Mouse (Mus musculus): Measurements from ENCODE around the gene Gm20538. TPM values are rescaled to one million over a fixed set of nuclear protein-coding genes. Genes with fewer than 3 reads are reported as not detected.

Gene Gm20538
- total RNA-seq (2021): not detected

DNA sequence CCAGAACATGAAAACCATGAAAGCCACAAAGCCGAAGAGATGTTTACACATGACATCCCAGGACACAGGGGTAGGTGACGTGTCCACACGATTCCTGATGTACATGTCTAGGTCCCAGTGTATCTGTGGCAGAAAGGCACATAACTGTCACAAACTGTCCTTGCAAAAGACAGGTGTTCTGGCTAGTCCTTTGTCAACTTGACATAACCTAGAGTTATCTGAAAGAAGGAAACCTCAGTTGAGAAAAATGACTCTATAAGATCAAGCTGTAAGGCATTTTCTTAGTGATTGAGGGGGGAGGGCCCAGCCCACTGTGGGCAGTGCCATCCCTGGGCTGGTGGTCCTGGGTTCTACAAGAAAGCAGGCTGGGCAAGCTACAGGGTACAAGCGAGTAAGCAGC, at the start of gene Gm20538:
Gm20538 (minus strand) TSS at position 101 of the 400 bp plus-strand sequence.
- intact Hi-C loops (cut with DNase I): no loop called here
- no peak for DNase-seq

DNA sequence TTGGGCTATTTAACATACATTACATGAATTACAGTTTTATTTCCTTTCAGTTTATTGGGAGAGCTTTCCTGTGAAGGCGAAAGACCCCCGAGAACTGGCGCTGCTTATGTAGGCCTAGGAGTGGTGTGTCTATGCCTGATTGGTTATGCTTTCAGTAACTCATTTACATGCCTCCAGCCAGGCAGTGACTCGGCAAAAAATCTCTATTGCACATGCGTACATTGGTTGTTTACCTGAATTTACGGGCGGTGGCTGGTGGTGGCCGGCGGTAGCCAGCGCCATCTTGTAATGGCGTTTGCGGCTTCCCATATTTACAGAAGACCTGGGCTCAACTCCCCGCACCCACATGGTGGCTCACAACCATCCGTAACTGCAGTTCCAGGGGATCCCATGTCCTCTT, 41.5 kb upstream of the Gm20538 start:
- intact Hi-C loops (cut with DNase I): no loop called here
- DNase-seq: no peak

DNA sequence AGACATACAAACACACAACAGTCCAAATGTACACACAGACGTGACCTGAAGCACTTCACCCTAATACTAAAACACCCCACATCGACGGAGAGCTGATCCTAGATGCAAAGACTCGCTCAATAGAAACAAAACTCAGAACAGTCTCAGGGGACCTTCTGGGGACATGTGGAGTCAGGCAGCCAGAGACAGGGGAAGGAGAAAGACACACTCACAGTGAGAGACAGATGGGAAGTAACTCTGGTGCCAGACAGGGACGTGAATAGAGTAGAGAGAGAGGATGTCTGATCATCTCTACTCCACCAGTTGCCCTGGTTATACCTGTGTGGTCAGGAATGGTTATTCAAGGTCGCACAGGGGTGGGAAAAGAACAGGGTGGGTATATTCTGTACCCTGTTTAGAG, 39.0 kb upstream of the Gm20538 start:
- intact Hi-C loops (cut with DNase I): no loop called here
- no peak for DNase-seq

DNA sequence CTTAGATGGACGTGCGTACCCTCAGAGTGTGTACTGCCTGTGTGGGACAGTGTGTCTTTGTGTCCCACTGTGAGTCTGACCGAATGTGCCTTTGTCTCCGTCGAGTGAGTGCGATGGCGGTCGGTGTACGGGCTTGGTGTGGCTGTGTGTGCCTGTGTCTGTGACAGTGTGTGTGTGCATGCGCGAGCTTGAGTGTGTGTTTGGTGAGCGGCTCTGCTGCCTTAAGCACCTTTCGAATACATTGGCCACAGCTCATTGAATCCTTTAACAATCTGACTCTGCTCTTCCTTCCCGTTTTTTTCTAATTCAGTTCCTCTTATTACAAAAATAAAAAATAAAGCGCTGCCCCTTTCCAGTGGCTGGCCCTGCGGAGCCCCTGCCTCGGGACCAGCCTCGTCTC, 38.4 kb upstream of the Gm20538 start:
- intact Hi-C loops (cut with DNase I): no loop called here
- DNase-seq: no peak

DNA sequence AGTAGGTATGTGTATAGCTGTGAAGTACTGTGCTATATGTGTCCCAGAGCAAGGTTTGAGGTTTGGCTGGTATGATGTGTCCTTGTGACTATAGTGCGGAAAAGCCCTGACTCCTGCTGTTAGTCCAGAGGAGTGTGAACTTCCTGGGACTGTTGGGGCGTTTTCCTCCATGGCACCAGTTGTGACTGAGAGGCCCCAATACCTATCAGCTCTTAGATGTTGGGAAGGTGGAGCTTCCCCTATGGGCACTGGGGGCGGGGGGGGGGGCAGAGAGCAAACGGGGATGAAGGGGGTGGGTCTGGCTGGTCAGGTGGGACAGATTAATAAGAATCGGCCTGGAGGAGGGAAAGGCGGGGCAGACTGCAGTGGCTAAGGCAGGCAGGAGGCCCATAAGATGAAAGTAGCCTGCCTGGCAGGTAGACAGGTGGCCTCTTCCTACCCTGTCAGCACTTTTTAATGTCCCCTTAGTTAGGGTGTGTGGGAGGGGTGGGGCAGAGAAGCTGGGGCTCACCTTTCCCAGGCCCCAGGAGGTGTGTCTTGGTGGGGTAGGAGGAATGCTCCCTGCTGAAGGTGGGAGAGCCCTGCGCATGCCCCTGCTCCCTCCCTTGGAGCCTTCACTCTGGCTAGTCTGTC, 37.1 kb upstream of the Gm20538 start:
- no peak for DNase-seq
- intact Hi-C loops (cut with DNase I): no loop called here

DNA sequence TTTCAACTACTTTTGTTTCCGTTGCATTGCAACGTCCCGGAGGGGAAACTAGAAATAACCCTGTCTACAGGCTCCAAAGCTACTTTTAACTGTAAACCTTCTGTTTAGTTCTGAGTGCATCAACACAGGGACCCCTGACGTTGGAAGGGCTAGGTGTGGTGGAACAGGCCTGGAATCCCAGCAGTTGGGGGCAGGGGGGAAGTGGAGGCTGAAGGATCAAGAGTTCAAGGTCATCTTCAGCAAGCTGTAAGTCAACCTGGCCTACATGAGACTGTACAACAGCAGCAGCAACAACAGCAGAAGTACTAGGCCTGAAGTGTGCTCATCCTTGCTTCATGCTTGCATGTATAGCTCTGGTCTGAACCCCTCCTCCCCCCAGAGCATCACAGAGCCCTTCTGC, 35.4 kb upstream of the Gm20538 start:
- intact Hi-C loops (cut with DNase I): no loop called here

DNA sequence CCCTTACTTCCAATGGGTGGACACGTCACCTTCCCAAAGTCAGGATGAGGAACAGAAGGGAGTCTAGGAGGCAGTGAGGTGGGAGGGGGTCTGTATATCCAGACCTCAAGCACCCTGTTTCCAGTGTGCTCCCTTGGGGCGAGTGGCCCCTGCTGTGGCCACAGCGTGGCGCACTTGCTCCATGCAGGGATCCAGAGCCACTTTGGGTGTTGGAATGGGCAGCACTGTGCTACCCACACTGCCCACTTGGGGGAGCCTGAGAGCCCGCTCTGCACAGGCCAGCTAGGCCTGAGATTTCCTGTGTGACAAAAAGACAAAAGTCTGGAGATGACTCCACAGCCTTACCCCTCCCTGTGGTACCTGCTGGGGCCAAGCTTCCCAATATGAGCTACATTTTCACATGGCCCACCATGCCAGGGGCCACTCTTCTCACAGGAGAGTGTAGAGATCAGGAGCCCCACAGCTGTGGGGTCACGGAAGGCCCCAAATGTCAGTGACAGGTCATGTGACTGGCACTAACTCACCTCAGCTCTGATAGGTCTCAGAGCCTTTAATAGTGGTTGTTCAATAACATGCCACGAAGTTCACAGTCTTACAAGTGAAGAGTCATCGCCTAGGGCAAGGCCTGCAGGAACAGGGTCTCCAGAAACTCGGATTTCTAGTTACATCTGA, 30.1 kb upstream of the Gm20538 start:
- intact Hi-C loops (cut with DNase I): loop anchor here (2.0 to 5.0 kb wide), 2 partner anchors 175 to 312 kb away; partner anchors contain the start of gene Pax2
- DNase-seq: peak; percentile 94

More for the DNA sequence above, 35.4 kb upstream of the Gm20538 start:
- DNase-seq: no peak

DNA sequence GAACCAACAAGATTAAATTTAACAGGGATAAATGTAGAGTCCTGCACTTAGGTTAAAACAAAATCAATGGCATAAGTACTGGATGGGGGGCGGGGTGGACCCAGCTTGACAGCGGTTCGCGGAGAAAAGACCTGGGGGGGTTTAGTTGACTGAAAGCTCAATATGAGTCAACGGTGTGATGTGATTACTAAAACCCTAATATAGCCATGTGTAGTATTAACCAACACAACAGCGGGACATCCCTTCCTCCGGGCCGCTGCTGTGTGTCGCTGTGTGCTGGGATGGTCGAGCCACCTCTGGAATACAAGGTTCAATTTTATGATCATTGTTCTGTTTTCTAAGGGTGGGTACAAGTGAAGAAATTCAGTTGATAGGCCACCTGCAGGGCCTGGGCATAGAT, 29.5 kb upstream of the Gm20538 start:
- intact Hi-C loops (cut with DNase I): loop anchor here (2.0 to 5.0 kb wide), 2 partner anchors 175 to 313 kb away; partner anchors contain the start of gene Pax2
- no peak for DNase-seq

DNA sequence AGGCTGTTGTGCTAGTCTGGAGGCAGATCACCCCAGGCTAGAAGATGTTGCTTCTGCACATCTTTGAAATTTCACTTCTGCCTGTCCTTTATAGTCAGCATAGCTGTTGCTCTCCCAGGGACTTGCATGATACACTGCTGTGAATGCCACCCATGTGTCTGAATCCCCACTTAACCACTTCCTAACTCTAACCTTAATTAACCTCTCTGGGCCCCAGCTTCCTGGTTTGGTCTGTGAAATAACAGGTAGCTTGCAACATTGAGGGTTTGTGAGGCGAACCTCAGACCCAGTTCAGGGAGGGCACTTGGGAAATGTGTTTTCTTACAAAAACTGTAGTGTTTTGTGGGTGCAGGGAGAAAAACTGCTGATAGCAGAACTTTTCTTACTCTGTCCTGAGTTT, 25.4 kb upstream of the Gm20538 start:
- DNase-seq: no peak

DNA sequence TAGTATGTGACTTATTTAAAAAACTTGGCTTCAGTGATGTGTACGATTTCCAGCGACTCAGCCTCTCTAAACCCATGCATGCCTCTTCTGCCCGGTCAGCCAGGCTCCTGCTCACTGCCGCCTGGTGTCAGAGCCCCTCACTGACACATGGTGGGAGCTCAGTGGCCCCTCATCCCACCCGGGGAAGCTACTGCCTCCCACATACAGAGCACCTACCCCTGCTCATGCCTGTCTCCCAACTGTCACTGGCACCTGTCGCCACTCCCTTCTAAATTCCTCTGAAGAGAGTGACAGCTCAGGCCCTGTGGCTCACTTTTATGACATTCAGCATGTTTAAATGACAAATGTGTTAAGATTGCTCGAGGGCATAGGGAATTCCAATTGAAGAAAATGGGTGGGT, 23.6 kb upstream of the Gm20538 start:
- DNase-seq: no peak
- intact Hi-C loops (cut with DNase I): no loop called here

More for the DNA sequence above, 25.4 kb upstream of the Gm20538 start:
- intact Hi-C loops (cut with DNase I): no loop called here

DNA sequence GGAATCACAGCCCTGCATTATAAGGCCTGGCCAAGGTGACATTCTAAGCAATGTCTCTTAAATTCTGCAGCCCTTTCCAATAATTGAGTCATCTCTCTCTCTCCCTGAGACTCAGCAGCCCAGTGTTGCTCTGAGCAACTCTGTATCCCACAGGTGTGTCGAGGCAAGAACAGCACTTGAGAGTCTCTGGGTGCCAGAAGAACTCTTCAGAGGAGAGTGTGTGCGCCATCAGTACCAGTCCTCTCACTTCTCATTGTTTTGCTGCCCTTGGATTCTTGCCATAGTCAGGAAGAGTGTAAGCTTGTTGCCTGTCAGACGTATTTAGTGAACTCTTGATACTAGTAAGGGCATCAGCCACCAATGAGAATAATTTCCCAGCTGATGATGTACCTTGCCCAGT, 15.1 kb upstream of the Gm20538 start:
- no peak for DNase-seq
- intact Hi-C loops (cut with DNase I): no loop called here

DNA sequence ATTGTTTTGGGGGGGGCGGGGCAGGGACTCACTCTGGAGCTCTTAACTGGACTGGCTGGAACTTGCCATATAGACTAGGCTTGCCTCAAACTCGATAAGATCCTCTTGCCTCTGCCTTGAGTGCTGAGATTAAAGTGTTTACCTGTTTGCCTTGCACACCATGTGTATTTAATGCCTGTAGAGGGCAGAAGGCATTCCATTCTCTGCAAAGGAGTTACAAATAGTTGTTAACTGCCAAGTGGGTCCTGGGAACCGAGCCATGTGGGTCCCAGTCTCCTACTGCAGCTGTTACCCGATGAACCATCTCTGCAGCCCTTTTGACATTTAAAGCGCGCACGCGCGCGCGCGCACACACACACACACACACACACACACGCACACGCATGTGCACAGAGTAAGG, 11.4 kb upstream of the Gm20538 start:
- intact Hi-C loops (cut with DNase I): no loop called here
- DNase-seq: no peak

DNA sequence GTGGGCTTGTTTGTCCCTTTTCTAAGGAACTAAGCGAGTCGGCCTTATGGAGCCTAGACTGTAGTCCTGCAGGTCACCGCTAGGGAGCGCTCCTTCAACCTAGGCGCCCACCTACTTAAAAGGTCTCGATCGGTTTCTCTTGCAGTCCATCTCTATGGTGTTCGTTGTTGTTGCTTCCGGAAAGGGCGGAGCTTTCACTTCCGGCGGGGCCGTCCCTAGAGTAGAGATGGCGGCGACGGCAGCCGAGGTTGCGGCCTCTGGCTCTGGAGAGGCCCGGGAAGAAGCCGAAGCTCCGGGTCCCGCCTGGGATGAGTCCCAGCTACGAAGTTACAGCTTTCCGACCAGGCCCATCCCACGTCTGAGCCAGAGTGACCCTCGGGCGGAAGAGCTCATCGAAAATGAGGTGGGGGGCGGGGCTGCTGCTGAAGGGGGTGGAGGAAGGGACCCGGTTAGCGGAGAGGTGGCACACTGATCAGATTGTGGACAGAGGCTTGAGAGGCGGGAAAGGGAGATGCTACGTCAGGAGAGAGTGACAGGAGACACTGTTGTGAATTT, 10.1 kb upstream of the Gm20538 start, which contains the start of gene Hif1an:
Hif1an (plus strand) TSS at position 199 of the 555 bp plus-strand sequence.
- intact Hi-C loops (cut with DNase I): no loop called here
- peak; percentile 91 for DNase-seq

DNA sequence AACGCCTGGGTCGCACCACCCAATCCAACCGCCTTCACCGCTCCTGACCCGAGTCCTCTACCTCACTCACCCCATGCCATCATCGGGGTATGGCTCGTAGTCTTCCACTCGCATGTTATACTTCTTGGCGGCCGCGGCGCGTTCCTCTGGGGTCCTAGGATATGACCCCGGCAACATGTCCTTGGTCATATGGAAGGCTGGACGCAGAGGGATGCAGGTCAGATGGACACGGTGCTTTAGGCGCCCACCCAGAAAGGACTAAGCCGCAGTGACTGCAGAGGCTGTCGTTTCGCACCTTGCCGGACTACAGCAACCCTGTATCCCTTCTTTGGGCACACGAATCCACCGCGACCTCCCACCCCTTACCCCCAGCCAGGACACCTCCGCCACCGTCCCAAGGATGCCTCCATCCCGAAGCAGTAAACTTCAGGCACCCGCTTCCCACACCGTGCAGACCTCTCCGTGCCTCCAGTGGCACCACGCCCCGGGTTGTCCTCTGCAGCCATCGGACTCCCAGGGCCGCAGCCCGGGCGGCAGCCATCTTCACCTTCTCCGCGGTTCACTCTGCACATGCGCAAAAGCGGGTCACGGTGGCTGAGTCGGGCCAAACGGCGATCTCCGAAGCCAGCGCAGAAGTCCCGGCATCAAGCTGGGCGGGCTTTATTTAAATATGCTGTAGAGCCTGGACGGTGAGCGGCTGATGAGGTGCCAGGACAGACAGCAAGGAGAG, 2.4 kb upstream of the Gm20538 start, which contains the start of gene Ndufb8:
Ndufb8 (minus strand) TSS at position 580 of the 730 bp plus-strand sequence.
- intact Hi-C loops (cut with DNase I): no loop called here
- peak; percentile 96 for DNase-seq

DNA sequence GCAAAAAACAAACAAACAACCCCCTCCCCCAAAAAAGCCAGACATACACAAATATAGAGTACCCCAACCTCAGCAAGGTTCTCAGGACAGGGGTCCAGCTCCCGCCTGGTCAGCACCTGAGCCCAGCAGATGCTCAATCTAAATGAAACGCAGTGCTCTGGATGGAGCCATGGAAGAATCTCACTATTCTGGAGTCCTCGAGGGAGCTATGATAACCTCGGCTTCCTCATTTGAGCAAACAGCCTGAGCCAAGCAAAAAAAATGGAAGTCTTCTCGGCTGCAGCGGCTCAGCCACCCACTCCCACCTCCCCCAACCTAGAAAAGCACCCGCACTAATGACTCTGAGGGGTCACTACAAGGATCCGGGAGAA, 1.8 kb upstream of the Gm20538 start:
- intact Hi-C loops (cut with DNase I): no loop called here
- DNase-seq: no peak

DNA sequence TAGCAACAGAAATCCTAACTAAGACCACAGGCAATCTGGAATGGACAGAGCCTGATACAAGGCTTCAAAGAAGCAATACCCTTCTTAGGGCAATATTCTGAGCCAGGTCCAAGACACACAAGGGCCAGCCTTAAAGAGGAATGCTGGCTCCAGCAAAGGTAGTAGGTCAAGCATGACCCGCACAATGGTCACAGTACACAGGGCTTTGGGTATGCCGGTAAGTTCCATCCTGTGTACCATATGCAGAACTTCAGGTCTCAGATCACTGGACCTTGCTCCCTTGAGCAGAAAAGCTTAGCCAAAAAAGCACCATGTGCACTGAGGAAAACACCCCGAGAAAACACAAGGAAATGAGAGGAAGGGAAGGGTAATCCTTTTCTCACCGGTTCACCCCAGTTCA, 655 bp upstream of the Gm20538 start:
- intact Hi-C loops (cut with DNase I): no loop called here
- DNase-seq: no peak

DNA sequence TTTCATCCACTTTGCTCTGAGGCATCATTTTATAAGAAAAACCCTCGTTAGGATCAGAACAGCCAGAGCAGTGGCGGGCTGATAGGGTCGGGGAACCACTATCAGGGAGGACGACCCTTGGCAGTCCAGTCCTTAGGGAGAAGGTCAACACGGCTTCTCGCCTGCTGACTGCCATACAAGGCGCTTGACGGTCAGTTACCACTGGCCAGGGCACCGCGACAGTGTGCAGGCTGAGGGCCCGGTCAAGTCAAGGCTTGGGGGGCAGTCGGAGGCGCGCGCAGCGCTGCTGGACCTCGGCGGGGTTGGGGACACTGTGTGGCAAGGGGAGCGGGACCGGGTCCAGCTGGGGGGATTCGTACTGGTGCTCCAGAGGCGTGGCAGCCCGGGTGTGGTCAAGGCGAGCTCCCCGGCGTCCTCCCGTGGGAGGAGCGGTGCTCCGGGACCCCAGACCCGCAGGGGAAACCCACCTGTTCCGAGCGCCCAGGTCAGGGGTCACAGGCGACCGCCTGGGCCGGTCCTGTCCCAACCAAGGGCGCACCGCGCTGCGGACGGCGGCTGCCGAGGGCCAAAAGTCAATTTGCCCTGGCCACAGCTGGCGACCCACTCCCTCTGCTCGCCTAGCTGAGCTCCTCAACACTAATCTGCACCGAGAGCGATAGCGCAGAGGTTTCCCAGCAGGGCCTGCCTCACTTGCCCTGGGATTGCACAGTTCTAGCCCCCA, 7.2 kb downstream of the Gm20538 start, which contains the start of gene Sec31b:
Sec31b (minus strand) TSS at position 544 of the 721 bp plus-strand sequence.
- peak; percentile 37 for DNase-seq
- intact Hi-C loops (cut with DNase I): no loop called here

DNA sequence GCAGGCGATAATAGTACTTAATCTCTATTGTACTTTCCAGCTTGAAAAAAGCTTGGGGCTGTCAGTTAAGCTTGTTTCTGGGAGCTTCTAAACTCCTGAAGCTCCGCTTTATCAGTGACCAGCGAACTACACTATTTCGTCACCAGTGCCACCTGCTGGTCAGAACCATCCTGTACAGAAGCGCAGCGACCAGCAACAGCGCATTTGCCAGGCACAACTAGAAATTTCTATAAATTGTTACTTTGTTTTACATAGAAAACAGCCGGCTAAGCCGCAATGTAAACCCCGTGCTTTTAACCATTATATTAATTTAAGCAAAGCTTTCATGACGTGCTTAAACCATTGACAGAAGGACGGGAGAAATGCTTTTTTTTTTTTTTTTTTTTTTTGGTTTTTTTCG, 7.9 kb downstream of the Gm20538 start:
- DNase-seq: peak; percentile 74
- intact Hi-C loops (cut with DNase I): no loop called here

DNA sequence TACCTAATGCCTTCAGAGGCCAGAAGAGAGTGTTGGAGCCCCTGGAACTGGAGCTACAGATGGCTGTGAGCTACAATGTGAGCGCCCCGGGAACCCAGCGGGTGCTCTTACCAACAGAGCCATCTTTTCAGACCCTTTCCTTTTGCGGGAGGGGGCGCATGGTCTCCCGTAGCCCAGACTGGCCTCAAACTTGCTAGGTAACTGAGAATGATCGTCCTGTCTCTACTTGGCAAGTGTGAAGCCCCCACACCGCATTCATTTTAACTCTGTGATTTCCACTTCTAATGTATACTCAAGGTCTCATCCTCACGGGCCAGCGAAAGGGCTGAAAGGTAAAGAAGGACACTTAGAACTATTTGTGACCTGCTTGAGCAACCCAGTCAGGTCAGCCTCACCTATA, 8.3 kb downstream of the Gm20538 start:
- intact Hi-C loops (cut with DNase I): no loop called here
- no peak for DNase-seq

DNA sequence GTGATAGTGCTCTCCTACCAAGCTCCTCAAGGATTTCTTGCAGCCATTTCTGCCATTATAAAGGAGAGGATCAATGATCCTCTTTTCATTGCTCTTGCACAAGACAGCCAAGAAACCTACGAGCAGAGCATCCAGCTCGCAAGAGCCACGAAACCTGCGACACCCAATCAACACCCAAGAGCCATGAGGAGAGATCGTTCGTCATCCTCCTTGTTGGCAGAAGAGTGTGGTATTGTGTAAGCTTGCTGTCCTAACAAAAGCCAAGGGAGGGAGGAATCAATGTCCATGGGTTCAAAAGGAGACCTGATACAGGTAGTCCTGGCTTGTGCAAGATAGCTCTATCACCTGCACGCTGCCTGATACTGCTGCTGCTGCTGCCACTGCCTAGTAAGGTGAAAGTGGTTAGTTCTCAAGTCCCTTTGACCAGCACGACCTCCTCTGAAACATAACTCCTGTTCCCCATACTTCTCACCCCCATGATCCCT, 9.9 kb downstream of the Gm20538 start:
- intact Hi-C loops (cut with DNase I): no loop called here
- DNase-seq: no peak

Measured in left cerebral cortex, postnatal 4 days (tissue).